Mouse (Mus musculus): ENCODE data around the gene Sla2. TPM values are rescaled to one million over a fixed set of nuclear protein-coding genes. Genes with fewer than 3 reads are reported as not detected.
"Not testable (repeated sequence)": the region's sequence is repeated elsewhere in the genome, so short reads cannot be mapped to it uniquely, and the experiment has no call there.

The Sla2 gene
- 0.38 and 2.4 TPM in 2 replicates for polyA plus RNA-seq (2015; fragmentation: Nextera tagmentation; extraction: Ambion mirVana)

- no peak within 1 kb of the TSS for H3K4me3 ChIP-seq
- H3K4me1 ChIP-seq: no peaks in the 10 kb centered on the region
- no peaks in the 10 kb centered on the region for H3K9me3 ChIP-seq
- H3K9ac ChIP-seq: no peak within 1 kb of the TSS
- H3K27me3 ChIP-seq: no peaks in the 10 kb centered on the region
- no peak within 1 kb of the TSS for H3K27ac ChIP-seq
- H3K4me2 ChIP-seq: no peak within 1 kb of the TSS
- 56% methylated on average over 6 of the region's 6 CpGs for WGBS
- no peaks in the 10 kb centered on the region for H3K36me3 ChIP-seq
- no peak for ATAC-seq (ENCODE audit: borderline replicate concordance, extremely low read depth, low FRiP score, low TSS enrichment)
These were observed at the start of gene Sla2 for GRCm38 (mm10) chr2:156887017-156887416. Sla2 (minus strand) TSS chr2:156887192.

DNA sequence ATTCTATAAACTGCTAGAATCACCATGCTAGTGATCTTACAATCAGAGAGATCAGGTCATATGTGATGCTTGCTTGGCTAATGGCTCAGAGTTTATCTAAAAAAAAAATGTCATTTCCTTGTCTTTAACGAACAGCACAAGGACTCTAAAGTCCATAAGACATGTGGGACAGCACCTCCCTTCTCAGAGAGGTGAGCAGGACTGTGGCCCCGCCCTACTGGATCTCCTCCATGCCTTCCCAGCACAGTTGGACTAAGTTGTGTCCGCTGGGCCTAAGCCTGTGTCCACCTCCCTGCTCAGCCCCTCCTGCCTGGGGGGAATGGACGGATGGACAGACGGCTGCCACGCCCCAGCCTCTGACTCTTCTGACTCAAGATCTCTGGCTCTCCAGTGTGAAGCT, 48.0 kb upstream of the Sla2 start:
- no peaks in the 10 kb centered on the region for H3K9me3 ChIP-seq
- no peaks in the 10 kb centered on the region for H3K36me3 ChIP-seq
- H3K4me3 ChIP-seq: no peak overlapping the region
- H3K4me2 ChIP-seq: no peak overlapping the region
- no peak overlapping the region for H3K9ac ChIP-seq
- no peaks in the 10 kb centered on the region for H3K4me1 ChIP-seq
- ATAC-seq (ENCODE audit: borderline replicate concordance, extremely low read depth, low FRiP score, low TSS enrichment): no peak
- H3K27me3 ChIP-seq: no peaks in the 10 kb centered on the region
- WGBS: 84% methylated on average over 6 of the region's 6 CpGs
- no peak overlapping the region for H3K27ac ChIP-seq

DNA sequence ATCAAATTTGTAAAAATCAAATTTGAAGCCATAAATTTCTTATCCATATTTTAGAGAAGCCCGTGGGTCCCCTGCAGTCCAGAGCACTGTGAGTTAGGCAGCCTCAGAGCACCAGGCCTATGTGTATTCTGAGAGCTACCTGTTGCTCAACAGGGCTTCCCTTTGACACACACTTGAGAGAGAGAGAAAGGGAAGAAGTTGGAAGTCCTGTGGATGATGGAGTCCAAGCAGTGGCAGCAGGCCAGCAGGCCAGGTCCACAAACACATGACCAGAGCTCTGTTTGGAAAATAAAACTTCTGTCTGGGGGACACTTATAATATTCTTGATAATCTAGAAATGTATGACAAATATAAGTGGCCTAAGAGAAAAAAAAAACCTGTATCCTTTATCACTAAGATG, 46.4 kb upstream of the Sla2 start:
- no peaks in the 10 kb centered on the region for H3K4me1 ChIP-seq

GRCm38 (mm10) chr2:156931421-156931820, 44.4 kb upstream of the Sla2 start:
- H3K9me3 ChIP-seq: no peaks in the 10 kb centered on the region
- no peak overlapping the region for H3K27ac ChIP-seq
- H3K4me1 ChIP-seq: no peaks in the 10 kb centered on the region
- H3K36me3 ChIP-seq: 0 out of 2 replicates have a peak, but pooled peaks cover 3% of the 10 kb centered on the region
- WGBS: 98% methylated on average over 2 of the region's 2 CpGs
- H3K9ac ChIP-seq: no peak overlapping the region
- H3K4me3 ChIP-seq: no peak overlapping the region
- no peaks in the 10 kb centered on the region for H3K27me3 ChIP-seq
- no peak overlapping the region for H3K4me2 ChIP-seq
- ATAC-seq (ENCODE audit: borderline replicate concordance, extremely low read depth, low FRiP score, low TSS enrichment): no peak

More for the DNA sequence above, 46.4 kb upstream of the Sla2 start:
- 67% methylated on average over 1 of the region's 1 CpGs for WGBS
- no peaks in the 10 kb centered on the region for H3K27me3 ChIP-seq
- H3K9me3 ChIP-seq: no peaks in the 10 kb centered on the region
- no peak overlapping the region for H3K4me2 ChIP-seq
- no peak overlapping the region for H3K9ac ChIP-seq
- H3K27ac ChIP-seq: no peak overlapping the region
- ATAC-seq (ENCODE audit: borderline replicate concordance, extremely low read depth, low FRiP score, low TSS enrichment): no peak
- H3K4me3 ChIP-seq: no peak overlapping the region
- no peaks in the 10 kb centered on the region for H3K36me3 ChIP-seq

DNA sequence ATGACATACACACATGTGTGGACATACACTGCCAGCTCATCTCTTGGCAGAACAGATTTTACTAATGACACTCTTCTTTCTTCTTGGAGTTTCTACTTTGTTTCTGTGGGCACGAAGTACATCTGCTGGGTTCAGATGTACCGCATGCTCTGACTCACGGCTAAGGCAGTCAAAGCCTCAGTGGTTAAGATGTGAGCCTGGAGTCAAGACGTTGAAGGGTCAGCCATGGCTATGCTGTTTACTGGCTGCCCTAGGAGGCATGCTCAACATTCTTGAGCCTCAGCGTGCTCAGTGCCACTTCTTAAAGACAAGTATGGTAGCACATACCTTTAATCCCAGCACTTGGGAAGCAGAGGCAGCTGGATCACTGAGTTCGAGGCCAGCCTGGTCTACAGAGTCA, 43.6 kb upstream of the Sla2 start:
- no peaks in the 10 kb centered on the region for H3K4me1 ChIP-seq
- no peak overlapping the region for H3K27ac ChIP-seq
- no peaks in the 10 kb centered on the region for H3K9me3 ChIP-seq
- H3K27me3 ChIP-seq: no peaks in the 10 kb centered on the region
- no peak overlapping the region for H3K4me3 ChIP-seq
- WGBS: 72% methylated on average over 6 of the region's 6 CpGs
- no peak for ATAC-seq (ENCODE audit: borderline replicate concordance, extremely low read depth, low FRiP score, low TSS enrichment)
- no peak overlapping the region for H3K4me2 ChIP-seq
- no peak overlapping the region for H3K9ac ChIP-seq
- 0 out of 2 replicates have a peak, but pooled peaks cover 3% of the 10 kb centered on the region for H3K36me3 ChIP-seq

DNA sequence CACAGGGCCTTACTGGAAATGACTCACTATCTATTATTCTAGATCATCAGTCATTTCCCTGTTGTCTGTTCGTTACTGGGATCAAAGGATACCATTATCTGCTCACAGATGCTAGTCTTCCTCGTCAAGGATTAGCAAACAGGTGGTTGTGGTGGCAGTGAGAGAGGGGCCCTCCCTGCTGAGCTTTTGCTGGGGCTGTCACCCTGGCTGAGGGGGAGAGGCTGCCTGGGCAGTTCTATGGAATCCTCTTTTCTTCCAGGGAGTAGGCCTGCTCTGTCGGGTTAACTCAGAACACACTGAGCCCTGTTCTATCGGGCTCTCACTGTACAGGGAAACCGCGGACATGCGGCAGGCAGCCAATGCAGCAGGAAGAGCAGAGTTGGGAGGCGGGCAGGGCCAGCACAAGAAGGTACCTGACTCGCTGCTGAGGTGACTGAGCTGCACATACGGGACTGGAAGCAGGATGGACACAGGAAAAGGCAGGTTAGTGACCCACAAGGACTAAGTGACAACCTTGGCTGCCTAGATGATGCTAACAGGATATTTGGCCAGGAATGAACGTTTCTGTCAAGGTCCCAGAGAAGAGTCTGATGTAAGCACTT, 42.6 kb upstream of the Sla2 start:
- Histone ChIP-seq H3K27me3 (no peaks in the 10 kb centered on the region), H3K27ac (no peak overlapping the region), H3K4me2 (no peak overlapping the region), H3K4me1 (no peaks in the 10 kb centered on the region), H3K9me3 (no peaks in the 10 kb centered on the region), H3K4me3 (no peak overlapping the region), H3K36me3 (0 out of 2 replicates have a peak, but pooled peaks cover 3% of the 10 kb centered on the region), H3K9ac (no peak overlapping the region)
- ATAC-seq (ENCODE audit: borderline replicate concordance, extremely low read depth, low FRiP score, low TSS enrichment): no peak
- WGBS: 52% methylated on average over 11 of the region's 11 CpGs

- H3K36me3 ChIP-seq: 0 out of 2 replicates have a peak, but pooled peaks cover 3% of the 10 kb centered on the region
- no peak overlapping the region for H3K4me3 ChIP-seq
- no peaks in the 10 kb centered on the region for H3K27me3 ChIP-seq
- H3K4me1 ChIP-seq: no peaks in the 10 kb centered on the region
- WGBS: 87% methylated on average over 6 of the region's 6 CpGs
- H3K9me3 ChIP-seq: no peaks in the 10 kb centered on the region
- H3K27ac ChIP-seq: no peak overlapping the region
- H3K9ac ChIP-seq: no peak overlapping the region
- no peak for ATAC-seq (ENCODE audit: borderline replicate concordance, extremely low read depth, low FRiP score, low TSS enrichment)
- no peak overlapping the region for H3K4me2 ChIP-seq
These were observed 41.6 kb upstream of the Sla2 start for GRCm38 (mm10) chr2:156928606-156929005.

DNA sequence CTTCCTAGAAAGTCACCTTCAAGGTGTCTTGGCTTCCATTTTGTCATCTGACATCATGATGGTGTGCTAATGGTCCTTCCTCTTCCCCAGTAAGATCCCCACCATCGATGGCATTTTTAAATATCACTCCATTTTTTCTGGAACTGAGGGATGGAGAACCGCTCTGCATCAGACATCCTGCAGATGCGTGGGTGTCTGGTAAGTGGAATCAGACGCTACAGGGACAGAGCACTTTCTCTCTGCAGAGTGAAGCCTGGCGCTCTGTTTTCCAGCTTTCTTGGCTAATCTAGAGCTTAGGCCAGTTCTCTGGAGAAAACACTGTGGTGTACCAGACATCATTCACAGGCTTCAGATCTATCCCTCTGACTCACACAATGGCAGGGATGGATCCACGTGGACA, 40.7 kb upstream of the Sla2 start:
- Histone ChIP-seq H3K27ac (no peak overlapping the region), H3K4me2 (no peak overlapping the region), H3K4me1 (no peaks in the 10 kb centered on the region), H3K36me3 (0 out of 2 replicates have a peak, but pooled peaks cover 3% of the 10 kb centered on the region), H3K27me3 (no peaks in the 10 kb centered on the region), H3K9me3 (no peaks in the 10 kb centered on the region), H3K4me3 (no peak overlapping the region), H3K9ac (no peak overlapping the region)
- ATAC-seq (ENCODE audit: borderline replicate concordance, extremely low read depth, low FRiP score, low TSS enrichment): no peak
- WGBS: 79% methylated on average over 6 of the region's 6 CpGs

DNA sequence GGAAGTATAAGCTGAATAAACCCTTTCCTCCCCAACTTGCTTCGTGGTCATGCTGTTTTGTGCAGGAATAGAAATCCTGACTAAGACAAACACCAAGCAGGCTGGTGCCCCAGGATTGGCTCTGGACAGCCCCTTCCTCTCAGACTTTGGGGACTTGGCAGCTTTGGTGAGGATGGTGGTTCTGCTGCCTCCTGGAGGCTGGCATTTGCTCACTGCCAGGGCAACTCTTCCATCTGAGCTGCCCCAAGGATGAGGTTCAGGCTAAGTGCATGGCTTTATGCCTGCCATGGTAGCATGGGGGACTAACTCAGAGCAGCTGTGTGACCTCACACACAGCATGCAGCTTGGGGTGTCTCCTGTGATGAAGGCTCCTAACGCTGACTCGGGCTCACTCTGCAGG, 38.6 kb upstream of the Sla2 start:
- H3K4me2 ChIP-seq; H3K27me3 ChIP-seq; H3K27ac ChIP-seq; H3K4me1 ChIP-seq; H3K36me3 ChIP-seq; ATAC-seq (ENCODE audit: borderline replicate concordance, extremely low read depth, low FRiP score, low TSS enrichment); H3K9me3 ChIP-seq; H3K9ac ChIP-seq; H3K4me3 ChIP-seq: not testable (repeated sequence)
- 70% methylated on average over 3 of the region's 3 CpGs for WGBS

- not testable (repeated sequence) for H3K9ac ChIP-seq; H3K4me3 ChIP-seq; H3K9me3 ChIP-seq; H3K4me1 ChIP-seq; H3K36me3 ChIP-seq; H3K4me2 ChIP-seq; H3K27ac ChIP-seq; H3K27me3 ChIP-seq; ATAC-seq (ENCODE audit: borderline replicate concordance, extremely low read depth, low FRiP score, low TSS enrichment)
- WGBS: 89% methylated on average over 4 of the region's 4 CpGs
These were observed 38.1 kb upstream of the Sla2 start for GRCm38 (mm10) chr2:156925075-156925474.

DNA sequence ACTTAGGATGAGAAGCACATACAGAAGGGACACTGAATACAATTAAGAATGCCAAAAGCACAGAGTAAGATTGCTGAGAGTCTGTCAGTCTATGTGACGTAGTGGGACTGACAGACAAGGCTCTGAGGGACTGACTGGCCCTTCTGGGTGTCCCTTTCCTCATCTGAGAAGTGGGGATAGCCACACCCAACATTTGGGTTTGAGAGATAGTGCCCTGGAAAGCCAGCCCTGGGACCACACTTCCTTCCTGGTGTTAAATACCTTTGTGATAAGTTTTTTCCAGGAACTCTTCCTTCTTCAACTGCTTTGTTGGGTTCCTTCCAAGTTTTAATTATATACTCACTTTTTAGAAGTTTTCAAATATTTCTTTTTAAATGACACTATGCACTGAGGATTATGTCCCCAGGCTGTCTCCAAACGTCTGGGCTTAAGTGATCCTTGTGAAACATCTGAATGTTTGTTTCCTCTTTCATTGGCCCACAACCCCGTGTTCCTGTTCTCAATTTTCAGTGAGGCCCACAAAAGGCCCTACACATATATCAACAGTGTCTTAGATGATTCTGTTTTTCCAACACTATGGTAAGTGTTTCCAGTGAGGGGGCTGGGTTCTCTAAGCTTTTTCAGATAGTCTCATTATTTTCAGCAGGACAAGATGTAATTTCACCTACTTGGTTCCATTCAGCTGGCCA, 37.4 kb upstream of the Sla2 start:
- Histone ChIP-seq H3K4me3 (no peak overlapping the region), H3K36me3 (0 out of 2 replicates have a peak, but pooled peaks cover 3% of the 10 kb centered on the region), H3K27me3 (no peaks in the 10 kb centered on the region), H3K4me1 (no peaks in the 10 kb centered on the region), H3K9ac (no peak overlapping the region), H3K27ac (no peak overlapping the region), H3K9me3 (no peaks in the 10 kb centered on the region), H3K4me2 (no peak overlapping the region)
- ATAC-seq (ENCODE audit: borderline replicate concordance, extremely low read depth, low FRiP score, low TSS enrichment): no peak
- 33% methylated on average over 3 of the region's 3 CpGs for WGBS

DNA sequence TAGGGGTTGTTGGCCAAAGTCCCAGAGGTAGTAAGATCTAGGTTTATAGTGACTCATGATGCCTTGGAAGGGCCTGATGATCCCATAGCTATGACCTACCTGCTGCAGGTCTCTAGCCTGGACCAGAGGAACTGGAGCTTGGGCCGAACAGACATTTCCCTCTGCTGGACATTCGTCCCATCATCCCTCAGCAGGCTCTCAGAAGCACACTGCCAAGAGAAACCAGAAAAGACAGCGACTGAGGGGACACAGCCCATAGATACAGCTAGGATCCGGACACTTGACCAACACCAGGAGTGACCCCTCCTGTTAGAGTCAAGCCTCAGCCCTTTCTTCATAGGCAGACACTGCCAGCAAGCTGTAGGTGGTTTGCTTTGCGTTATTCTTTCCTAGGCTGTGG, 36.1 kb upstream of the Sla2 start:
- H3K4me1 ChIP-seq: no peaks in the 10 kb centered on the region
- H3K9ac ChIP-seq: no peak overlapping the region
- H3K27me3 ChIP-seq: no peaks in the 10 kb centered on the region
- no peak overlapping the region for H3K4me3 ChIP-seq
- no peak overlapping the region for H3K27ac ChIP-seq
- no peak overlapping the region for H3K4me2 ChIP-seq
- WGBS: 78% methylated on average over 5 of the region's 5 CpGs
- no peak for ATAC-seq (ENCODE audit: borderline replicate concordance, extremely low read depth, low FRiP score, low TSS enrichment)
- 0 out of 2 replicates have a peak, but pooled peaks cover under 1% of the 10 kb centered on the region for H3K36me3 ChIP-seq
- H3K9me3 ChIP-seq: no peaks in the 10 kb centered on the region

All from lung, embryonic 15.5 days (tissue).